Mouse (Mus musculus) ZHBTc4 (cell line): ENCODE data around the gene Fam172a.

ENCODE experiments used
- DNase-seq: peaks from one replicate; pipeline ENCODE4 v3.0.0-alpha.2; 2011; ENCODE audit warnings: low read depth, low spot score

Gene Fam172a

DNA sequence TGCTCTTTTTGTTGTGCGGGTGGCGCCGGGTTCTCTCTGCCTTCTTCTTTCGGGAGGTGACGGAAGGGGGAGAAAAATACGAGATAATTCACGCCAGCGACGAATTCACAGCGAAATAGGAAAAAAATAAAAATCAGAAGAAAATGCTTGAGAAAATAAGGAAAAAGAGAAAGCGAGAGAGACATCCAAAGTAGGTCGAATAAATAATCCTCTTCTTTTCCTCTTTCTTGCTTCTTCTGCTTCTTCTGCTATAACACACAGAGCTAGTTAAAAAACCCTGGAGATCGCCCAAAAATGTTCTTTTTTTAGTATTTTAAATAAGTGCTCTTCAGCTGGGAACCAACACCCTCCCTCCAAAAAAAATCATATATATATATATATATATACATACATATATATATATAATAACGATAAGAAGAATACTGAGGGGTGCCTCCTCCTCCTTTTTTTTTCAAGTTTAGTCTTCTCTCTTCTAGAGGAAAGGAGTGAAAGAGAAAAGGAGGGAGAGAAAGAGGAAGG is 497.9 kb downstream of the Fam172a start, which contains the start of gene Nr2f1:
Gene Nr2f1 (minus strand): TSS at position 116 of the 519 bp plus-strand sequence.
- no peak for DNase-seq

- DNase-seq = peak; percentile 32
Observed at GRCm38 (mm10) chr13:78200407-78200806, 498.6 kb downstream of the Fam172a start.

DNA sequence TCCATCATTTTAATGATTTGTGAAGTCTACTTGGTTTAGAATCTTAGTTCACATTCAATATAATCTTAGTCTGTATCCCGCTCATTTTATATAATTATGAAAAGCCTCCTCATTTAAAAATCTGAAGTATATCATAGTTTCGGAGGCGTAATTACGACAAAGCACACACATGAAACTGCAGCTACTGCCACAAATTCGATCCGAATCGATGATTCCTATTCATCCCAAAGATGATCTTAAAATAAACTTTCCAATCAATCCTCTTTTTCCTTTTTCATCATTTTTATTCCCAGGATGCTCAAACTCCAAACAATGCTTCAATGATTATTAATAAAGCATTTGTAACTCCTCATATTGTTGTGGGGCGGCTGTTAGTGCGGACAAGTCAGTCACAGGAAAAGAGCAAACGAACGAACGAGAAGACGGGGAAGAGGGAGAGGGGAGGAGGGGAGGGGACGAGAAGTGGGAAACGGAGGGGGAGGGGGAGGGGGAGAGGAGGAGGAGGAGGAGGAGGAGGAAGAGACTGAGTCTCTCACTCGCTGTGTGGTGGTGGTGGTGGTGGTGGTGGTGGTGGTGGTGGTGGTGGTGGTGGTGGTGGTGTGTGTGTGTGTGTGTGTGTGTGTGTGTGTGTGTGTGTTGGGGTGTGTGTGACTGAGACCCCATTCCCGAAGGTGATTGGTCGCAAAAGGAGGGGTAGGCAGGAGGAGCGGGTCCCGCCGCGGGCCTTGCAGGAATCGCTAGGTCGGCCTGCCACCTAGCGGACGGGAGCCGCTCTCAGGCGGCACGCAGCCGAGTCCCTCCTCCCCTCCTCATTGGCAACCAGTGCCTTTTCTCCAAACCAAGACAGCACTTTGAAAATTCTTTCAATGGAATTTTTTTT is 499.4 kb downstream of the Fam172a start:
- peak; percentile 91 for DNase-seq

DNA sequence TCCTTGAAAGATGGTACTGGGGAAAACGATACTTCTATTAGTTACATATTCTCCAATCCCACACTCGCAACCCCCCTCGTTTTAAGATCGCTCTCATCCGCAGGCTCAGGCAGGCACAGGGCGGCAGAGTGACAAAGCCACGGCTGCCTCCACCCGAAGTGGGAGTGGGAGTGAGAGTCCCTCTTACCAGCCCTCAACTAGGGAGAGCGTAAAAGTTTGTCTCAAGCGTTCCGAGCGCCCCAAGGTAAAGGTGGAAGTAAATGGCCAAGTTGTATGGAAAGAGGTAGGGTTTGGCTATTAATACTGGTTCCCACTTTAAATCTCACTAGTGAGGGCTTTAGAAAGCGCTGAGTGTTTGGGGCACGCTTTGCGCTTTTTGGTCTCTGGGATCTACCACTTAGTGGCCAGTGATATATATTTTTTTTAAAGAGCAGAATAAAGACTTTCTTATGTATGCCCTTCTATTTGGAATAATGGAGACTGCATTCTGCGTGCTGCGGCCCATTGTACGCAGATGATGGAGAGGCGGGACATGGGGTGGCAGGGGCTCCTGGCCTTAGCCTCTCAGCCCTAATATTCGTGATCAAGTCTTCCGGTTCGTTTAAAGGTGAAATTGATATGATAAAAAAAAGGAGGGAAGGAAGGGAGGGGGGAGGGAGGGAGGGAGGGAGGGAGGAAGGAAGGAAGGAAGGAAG is 500.2 kb downstream of the Fam172a start:
- no peak for DNase-seq

- DNase-seq = peak; percentile 56
Observed at GRCm38 (mm10) chr13:78202574-78203347, 500.9 kb downstream of the Fam172a start.

GRCm38 (mm10) chr13:78203348-78204061 is 501.7 kb downstream of the Fam172a start:
- DNase-seq = peak; percentile 82

DNA sequence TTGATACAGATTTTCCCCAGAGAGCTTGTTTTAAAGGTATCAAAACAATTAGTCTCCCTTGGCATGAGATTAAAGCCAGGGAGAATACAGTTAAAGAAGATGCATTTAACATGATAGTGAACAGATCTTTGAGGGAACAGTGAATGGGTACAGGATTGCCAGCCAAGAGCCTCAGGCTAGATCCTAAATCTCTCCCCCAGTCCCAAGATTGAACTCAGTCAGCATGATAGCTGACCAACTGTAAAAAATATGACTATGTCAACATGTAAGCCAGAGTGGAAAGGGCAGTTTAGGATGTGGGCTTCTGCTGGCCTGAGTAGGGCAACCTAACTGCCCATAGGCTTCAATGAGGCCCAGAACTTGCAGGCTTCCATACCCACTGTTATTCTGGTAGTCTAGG is 503.6 kb downstream of the Fam172a start:
- no peak for DNase-seq

DNA sequence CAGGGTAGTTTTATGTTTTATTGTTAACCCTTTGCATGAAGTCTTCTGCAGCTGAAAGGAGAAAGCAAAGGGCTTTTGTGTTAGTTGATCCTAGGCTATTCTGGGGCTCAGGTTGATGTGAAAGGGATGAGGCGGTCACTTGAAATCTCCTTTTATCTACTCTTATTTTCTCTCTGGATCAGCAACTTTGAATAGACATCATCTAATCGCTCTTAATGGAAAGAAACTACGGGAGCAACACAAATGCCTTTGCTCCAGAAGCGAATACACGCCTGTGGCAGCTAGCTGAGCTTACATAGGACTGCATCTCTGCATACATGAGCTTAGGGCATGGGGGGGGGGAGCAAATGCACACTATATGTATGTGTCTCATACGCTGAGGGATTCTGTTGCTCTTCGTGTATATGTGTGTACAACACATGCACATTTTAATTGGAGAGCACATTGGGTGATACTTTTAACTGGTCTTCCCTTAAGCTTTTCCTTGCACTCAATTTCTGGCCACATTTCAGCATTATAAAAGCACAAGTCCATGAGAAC is 505.1 kb downstream of the Fam172a start:
- DNase-seq = no peak

GRCm38 (mm10) chr13:78207796-78208645 is 506.2 kb downstream of the Fam172a start:
- DNase-seq = no peak

- DNase-seq = no peak
Observed at GRCm38 (mm10) chr13:78208689-78209410, 507.0 kb downstream of the Fam172a start.

- peak; percentile 18 for DNase-seq
Observed at GRCm38 (mm10) chr13:78209611-78210028, 507.8 kb downstream of the Fam172a start.

DNA sequence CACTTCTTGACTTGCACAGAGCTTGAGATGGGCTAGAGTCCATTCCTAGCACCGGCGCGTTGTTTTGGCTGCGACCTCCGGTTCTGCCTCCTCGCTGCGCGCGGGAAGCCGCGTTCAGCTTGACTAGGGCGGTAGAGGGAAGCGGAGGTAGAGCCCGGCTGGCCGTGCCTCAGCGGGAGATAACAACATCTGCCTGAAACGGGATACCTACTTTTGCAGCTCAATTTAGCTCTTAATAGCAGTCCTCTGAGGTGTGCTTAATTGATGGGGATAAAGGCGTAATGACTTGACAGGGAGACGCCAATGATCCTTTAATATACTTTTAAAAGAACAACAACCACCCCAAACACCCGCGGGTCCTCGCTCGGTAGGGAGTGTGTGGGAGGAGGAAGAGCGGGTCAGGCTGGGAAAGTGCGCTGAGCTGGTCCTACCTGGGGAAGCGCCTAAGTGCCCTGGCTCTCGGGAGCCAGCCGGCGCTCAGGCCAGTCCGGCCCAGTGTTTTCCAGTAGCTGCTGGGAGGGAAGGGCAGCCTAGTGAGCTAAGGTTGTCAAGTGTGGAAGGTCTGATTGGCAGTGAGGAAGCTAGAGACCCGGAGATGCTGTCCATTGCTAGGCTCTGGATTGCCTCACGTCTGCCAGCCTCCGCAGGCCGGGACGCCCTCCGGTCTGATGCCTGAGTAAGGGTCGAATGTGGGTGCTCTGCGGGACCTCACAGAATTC is 508.4 kb downstream of the Fam172a start:
- peak; percentile 57 for DNase-seq

DNA sequence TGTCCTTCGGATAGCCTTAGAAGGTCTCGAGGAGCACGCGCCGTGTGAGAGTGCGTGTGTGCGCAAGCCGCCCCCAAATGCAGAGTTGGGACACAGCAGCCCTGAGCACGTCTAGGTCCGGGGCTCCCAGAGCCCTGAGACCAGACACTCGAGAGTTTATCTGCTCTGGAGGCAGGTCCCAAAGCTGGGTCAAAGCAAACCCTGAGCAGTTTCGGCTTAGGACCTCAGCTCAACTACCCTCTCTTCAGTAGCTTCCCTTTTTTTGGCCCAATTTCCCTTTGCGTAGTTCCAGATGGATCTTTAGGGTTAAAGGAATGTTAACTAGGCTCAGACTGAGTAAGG is 508.9 kb downstream of the Fam172a start:
- DNase-seq = peak; percentile 38

DNA sequence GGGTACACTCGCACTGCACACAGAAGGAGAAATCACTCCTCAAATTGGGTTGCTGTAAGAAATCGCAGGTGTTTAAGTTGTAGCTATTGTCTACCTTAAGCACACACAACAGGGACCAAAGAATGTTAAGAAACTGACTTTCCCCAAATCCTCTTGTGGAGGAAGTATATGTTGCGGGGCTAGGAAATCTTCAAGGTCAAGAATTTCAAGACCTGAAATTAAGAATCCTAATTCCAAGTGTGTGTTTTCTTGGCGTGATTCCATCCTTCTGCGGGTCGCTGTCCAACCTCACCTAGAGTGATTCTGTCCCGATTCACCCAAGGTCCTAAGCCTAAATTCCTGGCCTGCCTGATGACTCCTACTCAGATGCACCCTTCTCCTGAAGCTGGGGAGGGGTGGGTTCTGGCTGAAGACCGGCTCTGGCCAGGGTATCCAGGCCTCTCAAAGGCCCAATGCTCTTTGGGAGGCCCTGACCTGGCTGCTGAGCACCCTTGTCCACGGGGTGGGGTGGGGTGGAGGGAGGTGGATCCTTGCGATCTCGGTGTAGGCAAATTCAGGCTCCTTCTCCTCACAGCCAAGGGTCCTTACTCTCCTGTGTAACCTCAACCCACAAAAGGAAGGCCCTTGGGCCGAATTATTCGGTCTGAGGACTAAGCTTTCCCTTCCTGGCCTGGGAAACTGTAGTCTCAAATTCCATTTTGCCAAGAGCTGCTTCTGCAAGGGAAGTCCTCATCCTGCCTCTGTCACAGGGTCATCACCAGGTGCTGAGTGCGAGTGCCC is 509.6 kb downstream of the Fam172a start:
- peak; percentile 28 for DNase-seq

GRCm38 (mm10) chr13:78212111-78212510 is 510.3 kb downstream of the Fam172a start:
- no peak for DNase-seq

DNA sequence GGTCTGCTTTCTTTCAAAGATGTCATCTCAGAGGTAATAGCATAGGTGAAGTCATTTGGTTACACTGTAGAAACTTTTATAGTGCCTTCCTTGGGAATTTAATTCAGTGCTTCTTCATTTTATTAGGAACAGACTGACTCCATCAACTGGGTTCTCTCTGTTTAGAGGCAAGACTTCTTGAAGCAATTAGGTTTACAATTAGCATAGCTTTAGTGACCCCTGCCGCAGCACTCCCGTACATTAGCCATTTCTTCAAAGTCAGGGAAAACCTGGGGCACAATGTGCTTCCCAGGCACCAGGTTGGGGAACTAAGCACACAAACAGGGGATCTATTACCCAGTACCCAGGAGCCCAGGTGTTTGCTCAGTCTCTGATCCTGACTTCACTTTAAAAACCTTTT is 511.3 kb downstream of the Fam172a start:
- no peak for DNase-seq

DNA sequence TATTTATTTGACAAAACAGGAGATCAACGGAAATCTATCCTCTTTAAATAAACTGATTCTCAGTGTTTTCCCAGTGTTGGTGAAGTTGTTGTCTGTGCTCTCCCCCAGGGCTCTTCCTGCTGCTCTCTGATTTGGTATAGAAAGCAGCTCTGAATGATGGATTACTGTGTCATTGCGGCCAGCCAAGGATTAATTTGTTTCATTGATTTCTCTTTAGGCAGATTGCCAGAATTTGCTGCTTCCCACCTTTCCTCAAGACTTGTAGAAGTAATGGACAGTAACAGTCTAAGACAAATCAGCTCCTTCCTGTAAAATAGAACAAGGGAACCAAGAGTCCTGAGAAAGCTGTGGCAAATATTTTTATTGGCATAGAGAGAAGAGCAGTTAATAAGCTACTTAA is 513.4 kb downstream of the Fam172a start:
- DNase-seq = no peak
